Mouse (Mus musculus): ENCODE data around the gene Olfr988. TPM values are rescaled to one million over a fixed set of nuclear protein-coding genes. Genes with fewer than 3 reads are reported as not detected.
"Not testable (repeated sequence)": the region's sequence is repeated elsewhere in the genome, so short reads cannot be mapped to it uniquely, and the experiment has no call there.

Olfr988 gene
- total RNA-seq (2015; ENCODE audit: low replicate concordance) (not detected in 2 replicates), total RNA-seq (2017; ENCODE audit: low replicate concordance) (not detected in 2 replicates)

DNA sequence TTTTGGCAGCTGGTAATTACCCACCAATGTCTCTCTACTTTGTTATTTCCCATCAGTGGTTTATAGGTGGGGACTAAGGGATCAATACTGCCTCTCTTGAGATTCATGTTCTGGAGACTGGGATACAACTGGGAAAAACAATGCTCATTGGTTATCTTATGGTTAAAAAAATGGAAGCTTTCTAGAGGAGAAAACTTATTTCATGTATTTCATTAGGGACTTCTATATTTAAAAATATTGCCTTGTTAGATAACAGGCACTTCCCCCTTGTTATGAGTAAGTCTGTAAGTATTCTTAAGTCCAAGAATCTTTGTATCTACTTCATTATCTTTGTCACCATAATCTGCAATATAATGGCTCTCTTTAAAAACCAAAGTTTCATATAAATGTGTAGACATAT lies at the start of gene Olfr988:
Olfr988 (minus strand) TSS at position 101 of the 400 bp plus-strand sequence.
- not testable (repeated sequence) for ATAC-seq (replicated peaks; ENCODE audit: low FRiP score, poor library complexity, severe bottlenecking)

- no peak for ATAC-seq (replicated peaks; ENCODE audit: low FRiP score, poor library complexity, severe bottlenecking)
Observed at GRCm38 (mm10) chr2:85409369-85409768, 46.3 kb upstream of the Olfr988 start, which contains the start of gene Olfr992. Gene Olfr992, minus strand, starts transcription at chr2:85409469.

GRCm38 (mm10) chr2:85339972-85340371 lies 23.1 kb downstream of the Olfr988 start:
- no peak for ATAC-seq (replicated peaks; ENCODE audit: low FRiP score, poor library complexity, severe bottlenecking)

- ATAC-seq (replicated peaks; ENCODE audit: low FRiP score, poor library complexity, severe bottlenecking), result not testable (repeated sequence)
Observed at GRCm38 (mm10) chr2:85339215-85339614, 23.8 kb downstream of the Olfr988 start, which contains the start of gene Olfr987. Gene Olfr987, minus strand, starts transcription at chr2:85339315.

DNA sequence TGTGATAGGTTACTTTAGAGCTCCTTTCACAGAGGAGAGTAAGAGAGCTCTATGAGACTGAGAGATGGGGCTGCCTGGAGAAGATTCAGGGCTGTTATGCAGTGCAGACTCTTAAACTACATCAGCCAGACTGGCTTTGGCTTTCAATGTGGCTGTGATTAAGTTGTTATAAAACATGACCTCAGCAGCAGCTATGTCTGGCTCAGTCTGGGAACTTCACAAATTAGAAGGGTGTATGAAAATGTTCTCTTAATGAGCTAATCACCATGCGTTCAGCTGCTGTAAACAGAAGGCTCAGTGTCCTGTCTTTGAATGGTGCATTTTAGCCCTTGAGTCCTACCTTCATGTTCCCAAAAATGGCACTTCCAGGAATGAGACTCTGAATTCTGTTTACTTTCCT lies 43.9 kb downstream of the Olfr988 start:
- no peak for ATAC-seq (replicated peaks; ENCODE audit: low FRiP score, poor library complexity, severe bottlenecking)

Other genes starting within 250 kb of the Olfr988 start
- 0.63 TPM in 1 of 2 replicates, not detected in the other for gene Aplnr, start 227.0 kb downstream of the Olfr988 start, total RNA-seq (2015; ENCODE audit: low replicate concordance)
- gene Aplnr, start 227.0 kb downstream of the Olfr988 start, total RNA-seq (2017; ENCODE audit: low replicate concordance), result 0.34 and 0.70 TPM in 2 replicates
- gene Lrrc55, start 166.0 kb downstream of the Olfr988 start, total RNA-seq (2015; ENCODE audit: low replicate concordance), result not detected in 2 replicates
- 0.28 TPM in 1 of 2 replicates, not detected in the other for gene Lrrc55, start 166.0 kb downstream of the Olfr988 start, total RNA-seq (2017; ENCODE audit: low replicate concordance)
- gene Olfr987, start 23.9 kb downstream of the Olfr988 start, total RNA-seq (2015; ENCODE audit: low replicate concordance), result not detected in 2 replicates
- not detected in 2 replicates for gene Olfr987, start 23.9 kb downstream of the Olfr988 start, total RNA-seq (2017; ENCODE audit: low replicate concordance)
- not detected in 2 replicates for gene Olfr992, start 46.2 kb upstream of the Olfr988 start, total RNA-seq (2015; ENCODE audit: low replicate concordance)
- gene Olfr992, start 46.2 kb upstream of the Olfr988 start, total RNA-seq (2017; ENCODE audit: low replicate concordance), result not detected in 2 replicates
- not detected in 2 replicates for gene Olfr993, start 51.6 kb upstream of the Olfr988 start, total RNA-seq (2015; ENCODE audit: low replicate concordance)
- gene Olfr993, start 51.6 kb upstream of the Olfr988 start, total RNA-seq (2017; ENCODE audit: low replicate concordance), result not detected in 2 replicates
- gene Olfr994, start 73.2 kb upstream of the Olfr988 start, total RNA-seq (2015; ENCODE audit: low replicate concordance), result not detected in 2 replicates
- gene Olfr994, start 73.2 kb upstream of the Olfr988 start, total RNA-seq (2017; ENCODE audit: low replicate concordance), result not detected in 2 replicates
- gene Olfr995, start 80.4 kb upstream of the Olfr988 start, total RNA-seq (2015; ENCODE audit: low replicate concordance), result not detected in 2 replicates
- 2.5 TPM in 1 of 2 replicates, not detected in the other for gene Olfr995, start 80.4 kb upstream of the Olfr988 start, total RNA-seq (2017; ENCODE audit: low replicate concordance)
- not detected in 2 replicates for gene 4833423E24Rik, start 155.8 kb upstream of the Olfr988 start, total RNA-seq (2015; ENCODE audit: low replicate concordance)
- gene 4833423E24Rik, start 155.8 kb upstream of the Olfr988 start, total RNA-seq (2017; ENCODE audit: low replicate concordance), result not detected in 2 replicates
- gene Olfr996, start 216.0 kb upstream of the Olfr988 start, total RNA-seq (2015; ENCODE audit: low replicate concordance), result not detected in 2 replicates
- not detected in 2 replicates for gene Olfr996, start 216.0 kb upstream of the Olfr988 start, total RNA-seq (2017; ENCODE audit: low replicate concordance)
- gene Olfr998, start 225.7 kb upstream of the Olfr988 start, total RNA-seq (2015; ENCODE audit: low replicate concordance), result not detected in 2 replicates
- not detected in 2 replicates for gene Olfr998, start 225.7 kb upstream of the Olfr988 start, total RNA-seq (2017; ENCODE audit: low replicate concordance)
- gene Olfr1000, start 248.7 kb upstream of the Olfr988 start, total RNA-seq (2015; ENCODE audit: low replicate concordance), result not detected in 2 replicates
- gene Olfr1000, start 248.7 kb upstream of the Olfr988 start, total RNA-seq (2017; ENCODE audit: low replicate concordance), result not detected in 2 replicates

Measured in erythroblast, adult 5-6 weeks (primary cell).